Mouse (Mus musculus) bone marrow, adult 2 months (tissue): ENCODE data around the gene Slc15a2. TPM values are rescaled to one million over a fixed set of nuclear protein-coding genes. Genes with fewer than 3 reads are reported as not detected.

ENCODE experiments used
- H3K27ac ChIP-seq: fragments of 200-500 bp; 2 replicates; pipeline ENCODE4 v1.5.1; 2012; ENCODE audit warnings: low read depth, mild to moderate bottlenecking, control low read depth, inconsistent platforms, low read length; ENCODE audit not compliant: control insufficient read depth, poor library complexity, insufficient read depth
- H3K4me1 ChIP-seq: fragments of 200-500 bp; 2 replicates; pipeline ENCODE4 v1.6.1; 2011; ENCODE audit warnings: low read length; ENCODE audit not compliant: control insufficient read depth, insufficient read depth
- H3K4me3 ChIP-seq: fragments of 200-500 bp; replicated peaks from 2 replicates; pipeline ENCODE3; 2011; ENCODE audit warnings: mild to moderate bottlenecking, low read depth, low read length, control low read depth; ENCODE audit not compliant: control insufficient read depth
- CTCF ChIP-seq: fragments of 200-500 bp; IDR thresholded peaks from 2 replicates; pipeline ENCODE4 v1.5.1; 2011; ENCODE audit warnings: low read length, control low read depth; ENCODE audit not compliant: control insufficient read depth, insufficient read depth
- POLR2A ChIP-seq: fragments of 200-500 bp; IDR thresholded peaks from 2 replicates; pipeline ENCODE4 v1.6.1; 2011; ENCODE audit warnings: low read depth, mild to moderate bottlenecking, control low read depth, low read length, borderline replicate concordance; ENCODE audit not compliant: control insufficient read depth
- WGBS: fragments of 180-500 bp; shearing (Covaris S2); methylation state at CpG from one replicate; pipeline ENCODE4 v1.1.7; 2018; 5-methylcytosine and 5-hydroxymethylcytosine counted together
- polyA plus RNA-seq: library from polyadenylated mRNA; stranded (reverse); fragments of >200 nt; gene quantifications from 2 replicates; pipeline ENCODE4 v1.2.4, GENCODE M21; 2011; ENCODE audit warnings: low replicate concordance; ENCODE audit not compliant: missing spikeins, insufficient read depth, insufficient read length

Slc15a2 gene
- polyA plus RNA-seq, 1 experiment, result 6.7 TPM

GRCm38 (mm10) chr16:36700484-36700883, 84.3 kb downstream of the Slc15a2 start:
- TF ChIP-seq CTCF, result no peak
- no peak for TF ChIP-seq POLR2A
- Histone ChIP-seq H3K4me1 (no peaks in the 10 kb centered on the region), H3K4me3 (no peak overlapping the region), H3K27ac (no peak overlapping the region)
- WGBS, result 77% methylated on average over 2 of the region's 2 CpGs

Other genes starting within 250 kb of the Slc15a2 start
- not detected in 2 replicates for gene Casr, start 222.8 kb downstream of the Slc15a2 start, polyA plus RNA-seq
- 5.9 and 14.5 TPM in 2 replicates for gene Cd86, start 118.9 kb downstream of the Slc15a2 start, polyA plus RNA-seq
- 0.45 and 1.5 TPM in 2 replicates for gene Ildr1, start 91.0 kb downstream of the Slc15a2 start, polyA plus RNA-seq
- gene Iqcb1, start 43.4 kb upstream of the Slc15a2 start, polyA plus RNA-seq, result 16.7 and 20.4 TPM in 2 replicates
- gene Eaf2, start 90.0 kb upstream of the Slc15a2 start, polyA plus RNA-seq, result 3.5 and 9.2 TPM in 2 replicates
- 10.4 and 14.5 TPM in 2 replicates for gene Golgb1, start 90.2 kb upstream of the Slc15a2 start, polyA plus RNA-seq
- 88.0 and 129 TPM in 2 replicates for gene Hcls1, start 150.0 kb upstream of the Slc15a2 start, polyA plus RNA-seq
- not detected in 2 replicates for gene Fbxo40, start 205.5 kb upstream of the Slc15a2 start, polyA plus RNA-seq
- gene Polq, start 226.8 kb upstream of the Slc15a2 start, polyA plus RNA-seq, result 21.6 and 23.9 TPM in 2 replicates